Mouse (Mus musculus) T-helper 1 cell (primary cell): ENCODE data around the gene Gal.

ENCODE experiments used
- in situ Hi-C: fragments of 300-600 bp; cut with MboI, MseI; formaldehyde crosslinking; loops from one replicate; pipeline ENCODE4 v1.15.1; 2025; ENCODE audit warnings: high pct_unique_total_duplicates

Gene Gal

GRCm38 (mm10) chr19:3422488-3422887, 8.1 kb upstream of the Gal start:
- in situ Hi-C loops = no loop called here

GRCm38 (mm10) chr19:3419251-3419650, 4.9 kb upstream of the Gal start:
- in situ Hi-C loops = no loop called here

GRCm38 (mm10) chr19:3405531-3406281, 8.6 kb downstream of the Gal start:
- in situ Hi-C loops = no loop called here

- in situ Hi-C loops = no loop called here
These were observed 10.3 kb downstream of the Gal start for GRCm38 (mm10) chr19:3404030-3404429.

GRCm38 (mm10) chr19:3402390-3402789, 12.0 kb downstream of the Gal start:
- in situ Hi-C loops = no loop called here

- in situ Hi-C loops = no loop called here
These were observed 12.4 kb downstream of the Gal start for GRCm38 (mm10) chr19:3401943-3402342.

GRCm38 (mm10) chr19:3401504-3401903, 12.8 kb downstream of the Gal start:
- in situ Hi-C loops = no loop called here

- in situ Hi-C loops = no loop called here
These were observed 14.3 kb downstream of the Gal start for GRCm38 (mm10) chr19:3400057-3400456.

GRCm38 (mm10) chr19:3394216-3394615, 20.1 kb downstream of the Gal start:
- in situ Hi-C loops = no loop called here

- in situ Hi-C loops = no loop called here
These were observed 22.0 kb downstream of the Gal start for GRCm38 (mm10) chr19:3392384-3392783.

GRCm38 (mm10) chr19:3389089-3389488, 25.3 kb downstream of the Gal start:
- in situ Hi-C loops = no loop called here

GRCm38 (mm10) chr19:3388629-3389057, 25.7 kb downstream of the Gal start, which contains the start of gene Tesmin:
Gene Tesmin, plus strand, starts transcription at chr19:3388857.
- in situ Hi-C loops = no loop called here

GRCm38 (mm10) chr19:3388061-3388460, 26.3 kb downstream of the Gal start:
- in situ Hi-C loops = no loop called here

- in situ Hi-C loops = no loop called here
These were observed 35.7 kb downstream of the Gal start for GRCm38 (mm10) chr19:3378614-3379013.

GRCm38 (mm10) chr19:3376966-3377715, 37.2 kb downstream of the Gal start:
- in situ Hi-C loops = no loop called here

- in situ Hi-C loops = no loop called here
These were observed 38.3 kb downstream of the Gal start for GRCm38 (mm10) chr19:3375945-3376495.

GRCm38 (mm10) chr19:3374028-3374427, 40.3 kb downstream of the Gal start:
- in situ Hi-C loops = no loop called here

GRCm38 (mm10) chr19:3373380-3373779, 41.0 kb downstream of the Gal start:
- in situ Hi-C loops = no loop called here

- in situ Hi-C loops = no loop called here
These were observed 46.1 kb downstream of the Gal start for GRCm38 (mm10) chr19:3368276-3368675.

- in situ Hi-C loops = no loop called here
These were observed 49.3 kb downstream of the Gal start for GRCm38 (mm10) chr19:3365089-3365488.

GRCm38 (mm10) chr19:3363510-3363909, 50.8 kb downstream of the Gal start:
- in situ Hi-C loops = no loop called here
